Mouse (Mus musculus): Measurements from ENCODE around the gene Gpr183.

The Gpr183 gene

DNA sequence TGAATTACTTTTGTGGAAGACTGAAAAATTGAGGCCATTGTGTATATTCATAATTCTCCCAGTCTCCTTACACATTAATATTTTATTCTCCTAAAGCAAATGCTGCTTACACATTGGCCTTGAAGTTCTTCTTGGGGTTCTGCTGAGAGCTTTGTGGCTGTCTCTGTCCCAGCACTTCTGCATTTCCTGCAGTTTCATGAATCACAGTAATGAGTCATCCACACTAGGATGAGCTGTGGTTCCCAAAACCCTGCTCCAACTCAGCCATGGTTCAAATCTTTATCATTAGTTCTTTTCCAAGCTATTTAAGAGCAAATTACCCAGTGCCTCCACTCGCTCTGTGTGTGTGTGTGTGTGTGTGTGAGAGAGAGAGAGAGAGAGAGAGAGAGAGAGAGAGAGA, 22.3 kb upstream of the Gpr183 start:
- no peak for DNase-seq

DNA sequence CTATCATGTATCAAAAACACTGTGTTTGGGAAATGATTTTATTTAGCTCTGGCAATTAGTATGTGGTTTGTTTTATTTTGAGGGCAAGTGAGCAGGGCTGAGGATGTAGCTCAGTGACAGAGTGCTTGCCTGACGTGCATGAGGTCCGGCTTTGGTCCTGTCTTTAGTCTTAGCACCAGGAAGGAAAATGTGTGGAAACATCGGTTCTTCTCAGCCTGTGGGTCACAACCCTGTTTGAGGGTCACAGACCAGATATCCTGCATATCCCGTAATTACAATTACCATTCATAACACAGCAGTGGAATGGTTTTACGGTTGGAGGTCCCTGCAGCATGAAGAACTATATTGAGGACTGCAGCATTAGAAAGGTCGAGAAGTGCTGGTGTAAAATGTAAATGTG, 21.0 kb upstream of the Gpr183 start:
- no peak for DNase-seq

DNA sequence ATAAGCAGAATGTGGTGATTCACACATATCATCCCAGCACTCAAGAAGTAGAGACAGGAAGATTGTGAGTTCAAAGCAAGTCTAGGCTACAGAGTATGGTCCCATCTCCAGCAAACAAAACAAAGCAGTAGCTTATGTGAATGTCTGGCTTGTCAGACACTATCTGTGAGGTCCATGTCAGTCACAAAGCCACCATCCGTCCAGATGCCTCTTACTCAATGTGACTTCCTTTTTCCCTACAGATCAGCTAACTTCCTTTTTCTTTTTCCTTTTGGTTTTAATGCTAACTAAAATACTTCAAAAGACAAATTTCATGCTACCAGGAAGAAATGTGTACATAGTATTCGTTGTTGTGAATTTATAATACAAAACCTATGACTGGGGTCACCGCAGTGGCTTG, 20.5 kb upstream of the Gpr183 start:
- peak; percentile 53 for DNase-seq

DNA sequence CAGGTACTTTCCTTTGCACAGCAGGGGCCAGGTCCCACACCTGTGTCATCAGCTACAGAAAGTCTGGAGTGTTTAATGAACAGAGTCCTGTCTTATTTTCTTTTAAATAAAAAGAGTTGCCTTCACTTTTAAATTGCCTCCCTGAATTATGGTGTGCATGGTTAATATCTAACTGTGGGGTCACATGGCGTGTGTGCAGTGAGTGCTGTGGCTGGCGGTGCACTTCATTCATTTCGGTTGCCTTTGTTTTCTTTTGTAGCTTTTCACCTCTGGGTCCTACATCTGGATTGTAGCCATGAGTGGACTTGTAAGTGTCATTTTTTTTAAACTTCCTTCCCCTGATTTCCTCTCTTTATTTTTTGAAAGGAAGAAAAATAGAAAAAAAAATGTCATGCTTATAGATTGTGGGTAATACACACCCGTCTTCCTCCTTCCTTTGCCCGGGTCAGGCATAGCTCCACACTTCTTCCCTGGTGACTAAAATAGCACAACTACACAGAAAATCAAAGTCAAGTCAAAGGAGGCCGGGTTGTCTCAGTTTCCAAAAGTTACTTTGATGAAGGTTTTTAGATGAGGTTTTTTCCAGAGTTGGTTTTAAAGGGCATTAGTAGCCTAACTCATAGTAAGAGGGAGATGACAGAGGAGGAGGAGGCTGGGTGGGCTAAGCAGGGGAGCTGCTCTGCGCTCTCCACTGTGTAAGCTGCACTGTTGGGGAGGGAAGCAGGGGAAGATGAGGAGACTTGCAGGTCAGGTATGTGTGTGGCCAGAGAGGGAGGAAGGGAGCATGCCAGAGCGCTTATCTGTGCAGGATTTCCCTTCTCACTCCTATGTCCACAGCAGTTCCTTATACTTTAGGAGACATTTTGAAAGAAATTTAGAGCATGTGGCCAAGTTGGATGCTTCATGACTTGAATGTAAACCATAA, 18.3 kb upstream of the Gpr183 start:
- DNase-seq, result no peak

DNA sequence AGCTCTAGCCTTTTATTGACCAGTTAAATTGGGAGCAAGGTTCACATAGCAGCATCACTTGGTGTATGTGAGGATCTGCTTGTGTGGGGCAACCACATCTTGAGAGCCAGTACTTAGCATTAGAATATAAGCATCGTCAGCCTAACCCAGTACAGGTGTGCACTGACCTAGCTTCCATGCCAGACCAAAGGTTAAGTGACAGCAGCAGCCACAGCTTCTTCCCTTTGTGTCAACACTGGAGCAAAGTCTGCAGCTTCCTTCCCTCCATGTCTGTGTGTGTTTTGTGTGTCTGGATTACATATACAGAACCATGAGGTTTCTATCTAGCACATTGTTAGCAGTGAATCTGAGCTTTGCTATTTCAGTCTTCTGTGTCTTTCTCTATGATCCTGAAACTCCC, 16.5 kb upstream of the Gpr183 start:
- no peak for DNase-seq

DNA sequence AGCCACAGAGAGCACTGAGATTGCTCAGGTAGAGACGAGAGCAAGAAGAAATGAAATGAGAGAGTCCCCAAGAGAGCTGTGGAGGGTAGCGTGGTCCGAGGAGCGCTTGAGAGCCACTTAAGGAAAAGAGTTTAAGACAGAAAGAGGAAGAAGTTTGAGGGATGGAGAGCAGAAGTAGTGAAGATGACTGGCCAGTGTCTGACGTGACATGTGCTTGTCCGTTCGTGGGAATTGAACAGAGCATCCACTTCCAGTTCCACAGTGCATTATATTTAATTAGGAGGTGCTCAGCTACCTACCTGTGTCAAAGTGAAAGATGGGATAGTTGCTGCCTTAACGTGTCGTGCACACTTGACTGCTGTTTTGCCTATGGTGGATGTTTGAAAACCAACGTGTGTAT, 8.1 kb upstream of the Gpr183 start:
- no peak for DNase-seq

DNA sequence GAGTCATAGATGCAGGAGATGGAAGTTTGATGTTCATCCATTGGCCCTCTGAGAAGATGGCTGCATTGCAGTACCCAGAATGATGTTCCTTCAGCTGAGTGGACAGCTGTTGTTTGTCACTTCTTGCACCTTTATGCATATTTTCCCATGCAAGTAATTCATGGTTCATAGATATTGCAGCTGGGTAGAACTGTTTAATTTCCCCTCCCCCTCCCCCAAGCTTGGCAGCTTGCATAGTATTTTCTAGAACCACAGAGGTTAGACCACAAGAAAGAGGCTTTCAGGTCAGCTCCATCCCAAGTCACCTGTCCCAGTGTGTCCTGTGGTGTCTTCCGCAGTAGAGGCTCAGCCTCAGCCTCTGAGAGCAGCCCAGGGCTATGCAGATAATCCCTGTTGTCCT, 5.4 kb upstream of the Gpr183 start:
- no peak for DNase-seq

DNA sequence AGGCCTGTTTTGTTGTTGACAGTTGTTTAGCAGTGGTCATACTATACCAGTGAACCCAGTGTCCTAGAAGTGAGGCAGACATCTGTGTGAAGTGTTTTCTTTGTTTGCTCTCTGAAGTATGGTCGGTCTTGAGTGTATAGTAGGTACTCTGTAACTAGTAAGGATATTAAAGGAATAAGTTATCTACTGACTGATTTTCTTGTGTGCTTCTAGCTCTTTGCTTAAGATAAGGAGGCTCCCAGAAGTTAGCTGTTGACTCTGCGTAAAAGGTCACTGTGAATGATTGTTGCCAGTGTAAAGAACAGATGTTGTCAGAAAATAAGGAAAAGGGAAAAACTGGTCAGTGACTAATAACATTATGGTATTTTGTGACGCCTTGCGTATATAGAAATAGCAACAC, 2.1 kb upstream of the Gpr183 start:
- no peak for DNase-seq

DNA sequence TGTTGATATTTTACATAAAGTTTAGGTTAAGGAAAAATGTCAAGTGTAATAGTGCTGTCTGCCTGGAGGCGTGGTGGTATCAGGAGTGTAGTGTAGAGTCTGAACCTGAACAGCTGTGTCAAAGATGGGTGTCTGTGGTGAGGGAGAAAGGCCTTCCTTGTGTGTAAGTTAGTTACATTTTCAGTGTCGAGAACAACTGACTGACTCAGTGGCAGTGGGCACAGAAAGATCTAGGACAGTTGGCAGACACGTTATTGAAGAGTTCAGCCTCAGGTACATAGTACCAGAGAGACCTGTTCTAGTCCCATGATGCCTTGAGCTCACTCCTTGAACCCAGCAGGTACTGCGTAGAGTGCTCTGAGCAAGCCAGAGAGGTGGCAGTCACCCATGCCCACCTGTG, 466 bp upstream of the Gpr183 start:
- DNase-seq, result no peak

DNA sequence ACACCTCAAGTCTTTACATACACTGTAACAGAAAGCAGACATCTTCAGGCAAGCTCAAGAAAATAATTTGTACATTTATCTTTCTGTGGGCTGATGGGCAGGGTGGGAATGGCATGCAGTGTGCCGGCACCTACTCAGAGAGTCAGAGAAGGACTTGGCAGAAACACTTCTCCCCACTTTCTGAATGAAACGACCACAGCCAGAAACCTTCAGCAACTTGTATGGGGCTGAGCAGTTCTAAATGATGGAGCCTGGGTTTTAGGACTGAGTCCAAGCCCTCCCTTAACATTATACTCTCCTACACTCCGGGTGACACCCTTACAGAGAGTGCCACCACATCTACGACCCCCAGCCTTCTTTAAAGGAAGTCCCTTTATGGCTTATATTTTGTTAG, 1.1 kb downstream of the Gpr183 start:
- no peak for DNase-seq

DNA sequence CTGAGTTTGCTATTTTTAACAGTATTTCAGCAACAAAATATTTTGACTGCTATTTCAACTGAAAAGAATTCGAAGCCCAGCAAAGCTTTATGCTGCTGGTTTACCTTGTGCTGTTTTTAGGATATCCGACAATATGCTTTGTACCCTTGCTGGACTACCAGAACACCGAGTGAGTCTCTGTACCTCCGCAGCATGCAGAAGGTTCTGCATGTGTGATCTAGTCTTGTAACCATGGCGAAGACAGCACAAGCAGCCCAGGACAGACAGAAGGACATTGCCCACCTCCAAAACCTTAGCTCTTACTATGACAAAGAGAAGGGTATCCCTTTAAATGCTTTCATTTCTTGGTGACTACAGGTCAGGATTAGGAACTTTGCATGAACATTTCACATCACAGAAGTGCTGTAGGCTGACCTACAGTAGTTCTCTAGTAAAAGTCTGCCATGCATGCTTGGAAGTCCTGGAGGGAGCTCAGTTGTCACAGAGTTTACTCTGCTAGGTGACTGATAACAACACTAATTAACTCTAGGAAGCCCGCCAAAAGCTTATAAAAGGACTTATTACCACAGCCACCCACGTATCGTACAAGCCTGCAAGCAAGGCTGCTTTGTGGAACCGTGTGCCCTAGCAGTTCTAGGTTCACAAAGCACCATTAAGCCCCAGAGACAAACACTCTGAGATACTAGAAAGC, 1.6 kb downstream of the Gpr183 start:
- DNase-seq, result no peak

DNA sequence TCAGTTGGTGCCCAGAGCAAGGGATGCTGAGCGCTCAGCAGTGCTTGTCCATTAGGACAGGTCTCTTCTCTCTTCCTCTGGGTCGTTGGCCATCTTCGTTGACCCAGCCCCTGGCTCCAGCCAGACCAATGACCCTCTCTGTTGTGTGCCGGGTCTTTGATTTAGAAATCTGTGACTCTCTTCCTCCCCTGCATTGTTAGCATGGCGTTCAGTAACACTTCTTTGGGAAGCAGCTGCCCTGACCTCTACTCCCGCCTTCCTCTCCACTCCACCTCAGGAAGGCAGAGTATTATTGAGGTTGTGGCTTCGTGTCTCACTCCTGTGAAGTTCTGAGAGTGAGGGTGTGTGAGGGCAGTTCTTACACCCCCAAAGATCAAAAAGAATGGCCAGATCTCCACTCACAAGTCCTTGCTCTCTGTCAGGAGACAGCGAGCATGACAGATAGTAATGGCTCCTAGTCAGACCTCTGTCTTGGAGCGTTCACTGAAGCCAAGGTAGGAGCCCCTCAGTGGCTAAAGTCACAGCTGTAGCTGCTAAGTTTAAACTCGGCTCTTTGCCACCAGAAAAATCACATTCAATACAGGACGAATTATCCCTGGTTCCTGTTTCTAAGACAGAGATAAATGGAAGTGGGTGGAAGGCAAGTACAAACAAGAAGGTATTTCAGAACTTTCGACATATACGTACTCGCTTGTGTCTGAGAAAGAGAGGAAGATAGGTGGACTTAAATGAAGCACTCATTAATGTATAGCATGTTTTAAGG, 2.7 kb downstream of the Gpr183 start:
- no peak for DNase-seq

DNA sequence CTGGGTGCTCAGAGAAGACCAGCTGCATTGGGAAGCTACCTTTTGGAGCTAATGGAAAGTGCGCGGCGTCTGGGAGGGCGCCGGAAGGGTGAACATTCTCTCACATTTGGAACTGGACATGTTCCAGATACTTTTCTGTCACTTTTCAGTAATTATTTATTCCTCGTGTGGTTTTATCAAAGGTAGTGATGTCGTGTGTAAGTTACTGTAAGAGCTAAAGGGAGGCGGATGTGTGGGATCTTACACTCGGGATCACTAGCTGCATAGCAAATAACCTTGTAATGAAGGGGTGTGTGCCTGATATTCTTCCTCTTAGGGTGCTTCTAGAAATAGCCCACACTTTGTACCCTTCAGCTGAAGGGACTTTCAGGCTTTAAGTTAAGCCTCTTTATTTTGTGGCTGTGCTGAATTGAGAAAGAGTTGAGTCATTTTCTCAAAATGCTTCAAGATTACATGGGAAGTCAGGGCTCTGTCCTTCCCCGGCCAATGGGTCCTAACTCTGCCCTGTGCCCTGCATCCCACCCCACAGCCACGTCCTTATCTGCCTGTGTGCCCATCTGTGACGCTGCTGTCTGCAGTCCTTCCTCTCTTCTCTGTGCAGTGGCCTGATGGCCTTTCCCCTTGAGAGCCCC, 3.4 kb downstream of the Gpr183 start:
- DNase-seq, result no peak

DNA sequence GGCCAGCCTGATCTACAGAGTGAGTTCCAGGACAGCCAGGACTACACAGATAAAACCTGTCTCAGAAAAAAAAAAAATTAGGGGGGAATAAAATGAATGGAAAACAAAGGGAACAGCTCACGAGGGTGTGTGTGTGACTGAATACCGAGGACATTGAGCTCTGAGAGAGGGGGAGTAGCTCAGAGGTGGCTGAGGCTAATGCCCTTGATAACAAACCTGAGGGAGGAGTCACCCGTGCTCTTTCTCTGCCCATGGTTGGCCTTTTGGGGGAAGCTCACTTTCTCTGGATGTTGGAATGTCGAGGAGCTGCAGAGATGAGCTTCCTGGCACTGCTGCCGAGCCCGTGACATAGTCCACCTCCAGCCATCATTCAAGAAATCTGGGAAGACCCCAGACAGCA, 4.0 kb downstream of the Gpr183 start:
- no peak for DNase-seq

DNA sequence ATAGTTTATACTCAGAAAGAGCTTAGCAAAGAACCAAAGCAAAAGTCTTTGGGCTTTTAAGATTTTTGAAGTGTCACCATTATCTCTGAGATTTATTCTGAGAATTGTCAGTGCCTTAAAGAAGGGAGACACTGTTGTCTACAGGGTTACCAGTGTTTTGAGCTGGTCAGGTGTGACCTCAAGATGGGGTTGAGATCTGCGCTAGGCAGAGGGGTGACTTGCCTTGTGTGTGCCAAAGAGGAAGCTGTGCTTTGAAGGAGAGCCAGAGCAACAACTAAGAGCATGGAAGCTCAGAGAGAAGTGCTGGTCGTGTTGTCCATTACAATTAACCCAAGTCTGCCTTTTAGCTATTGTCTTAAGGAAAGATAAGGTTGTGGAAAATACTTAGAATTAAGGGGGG, 4.5 kb downstream of the Gpr183 start:
- DNase-seq, result no peak

DNA sequence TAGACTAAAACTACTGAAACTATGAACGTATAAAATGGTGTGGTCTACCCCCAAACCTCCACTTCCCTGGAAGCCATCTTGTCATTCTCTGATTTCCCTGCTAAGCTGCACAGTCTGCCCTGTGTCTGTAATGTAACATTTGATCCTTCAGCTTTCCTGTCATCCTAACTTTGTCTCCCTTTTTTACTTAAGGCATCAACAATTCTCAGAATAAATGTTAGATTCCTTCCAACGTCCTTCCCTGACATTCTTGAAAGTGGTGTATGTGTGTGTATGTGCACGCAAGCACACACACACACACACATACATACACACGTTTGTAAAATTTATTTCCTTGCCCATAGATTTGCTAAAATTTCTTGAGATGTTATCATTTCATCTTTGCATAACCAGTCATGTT, 5.0 kb downstream of the Gpr183 start:
- no peak for DNase-seq

DNA sequence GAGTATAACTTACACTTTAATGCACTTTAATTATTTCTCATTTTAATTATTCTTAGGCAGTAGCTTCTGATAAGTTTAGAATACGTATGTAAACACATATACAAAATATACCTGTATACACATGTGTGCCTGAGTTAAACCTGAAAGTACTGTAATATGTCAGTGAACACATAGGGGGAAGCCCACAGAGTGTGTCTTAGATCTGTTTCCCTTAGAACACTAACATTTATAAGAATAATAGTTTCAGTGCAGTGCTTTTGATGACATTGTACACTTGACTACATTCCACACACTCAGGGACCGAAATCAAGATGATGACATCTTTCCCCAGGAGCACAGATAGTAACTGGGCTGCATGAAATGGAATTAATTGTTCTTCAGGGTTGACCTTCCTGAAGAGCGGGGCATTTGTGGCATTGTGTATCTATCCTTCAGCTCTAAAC, 5.4 kb downstream of the Gpr183 start:
- no peak for DNase-seq

DNA sequence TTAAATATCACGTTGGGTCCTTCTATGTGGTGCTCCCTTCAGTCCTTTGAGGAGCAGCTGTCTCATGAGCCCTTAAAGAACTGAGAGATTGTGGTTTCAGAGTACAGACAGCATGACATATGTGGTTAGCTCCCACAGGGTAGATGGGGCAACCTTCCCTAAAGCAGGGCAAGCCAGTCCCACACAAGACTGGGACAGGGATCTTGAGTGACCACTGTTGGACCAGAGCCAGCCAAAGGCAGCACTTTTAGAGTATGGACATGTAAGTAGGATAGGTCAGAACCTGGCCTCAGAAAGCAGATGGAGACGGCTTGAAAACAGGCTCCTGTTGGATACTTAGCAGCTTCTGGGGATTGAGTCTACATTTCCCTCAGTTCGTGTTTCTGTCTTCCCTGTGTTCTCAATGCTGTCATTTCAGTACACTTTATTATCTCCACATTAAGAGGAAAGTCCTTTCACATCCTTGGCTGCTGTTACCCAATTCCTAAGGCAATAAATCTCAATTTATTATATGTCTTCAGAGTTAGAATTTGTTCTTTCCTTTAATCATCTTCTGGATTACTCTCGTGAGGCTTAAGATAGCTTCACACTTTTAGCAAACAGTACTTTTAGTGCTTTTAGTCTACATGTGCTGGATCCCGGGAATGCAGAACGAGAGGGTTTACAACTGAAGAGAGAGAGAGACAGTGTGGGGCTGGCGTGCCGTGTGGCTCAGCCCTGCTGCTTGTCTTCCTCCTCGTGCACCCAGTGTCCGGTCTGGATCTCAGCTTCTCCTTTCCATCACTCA, 6.1 kb downstream of the Gpr183 start:
- no peak for DNase-seq

DNA sequence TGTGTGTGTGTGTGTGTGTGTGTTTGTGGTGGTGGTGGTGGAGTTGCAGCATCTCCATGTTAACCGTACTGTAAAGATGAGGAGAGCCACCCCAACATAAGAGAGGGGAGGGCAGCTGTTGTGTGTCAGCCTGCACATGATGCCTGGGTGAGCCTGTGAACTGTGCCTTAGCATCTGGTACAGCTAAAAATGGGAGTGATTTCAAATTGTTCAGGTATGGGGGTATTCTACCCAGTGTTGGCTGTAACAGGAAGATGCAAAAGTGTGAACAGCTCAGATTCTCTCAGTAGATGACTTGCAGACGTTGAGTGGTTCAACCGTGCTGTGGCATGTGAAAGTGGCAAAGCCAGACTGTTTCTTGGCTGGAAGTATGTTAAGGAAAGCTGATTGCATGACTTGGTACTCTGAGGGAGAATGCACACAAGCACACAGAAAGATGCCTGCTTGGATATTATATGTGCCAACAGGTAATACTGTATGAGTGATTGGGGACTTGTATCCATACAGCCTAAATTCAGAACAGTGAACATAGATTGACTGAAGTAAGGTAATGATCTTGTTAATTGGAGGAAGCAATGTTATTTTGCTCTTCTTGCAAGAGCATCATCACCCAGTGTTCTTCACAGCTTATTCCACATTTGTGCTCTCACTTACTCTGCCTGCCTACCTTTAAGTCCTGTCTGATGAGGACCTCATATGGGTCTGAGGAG, 6.8 kb downstream of the Gpr183 start:
- DNase-seq, result no peak

DNA sequence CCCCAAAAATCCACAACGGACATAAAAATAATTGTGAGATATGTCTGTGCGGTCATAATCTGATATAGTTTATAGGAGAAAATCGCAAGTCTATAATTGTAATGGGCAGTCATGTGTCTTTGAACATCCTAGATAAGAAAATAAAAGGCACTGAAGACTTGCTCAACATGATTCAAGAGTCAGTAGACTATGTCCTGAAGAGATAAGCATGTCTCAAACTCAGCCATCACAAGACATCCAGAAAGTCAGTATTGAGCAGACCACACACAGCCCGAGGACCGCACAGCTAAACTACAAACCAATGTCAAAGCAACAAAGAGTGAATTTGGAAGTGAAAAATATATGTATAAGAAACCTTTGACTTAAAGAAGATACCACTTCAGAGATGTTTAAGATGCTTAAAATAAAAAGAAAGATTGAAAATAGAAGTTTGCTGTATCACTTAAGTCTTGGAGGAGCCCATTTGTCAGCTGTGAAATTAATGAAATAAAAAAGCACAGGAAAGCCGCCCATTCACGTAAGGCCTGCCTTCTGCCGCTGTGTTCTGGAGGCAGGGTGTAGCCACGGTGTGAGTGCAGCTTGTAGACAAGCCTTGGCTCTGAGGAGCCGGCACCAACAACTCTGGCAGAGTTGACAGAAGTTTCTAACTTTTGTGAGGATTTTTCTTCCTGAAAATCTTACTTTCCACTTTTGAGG, 7.7 kb downstream of the Gpr183 start:
- DNase-seq, result no peak

DNA sequence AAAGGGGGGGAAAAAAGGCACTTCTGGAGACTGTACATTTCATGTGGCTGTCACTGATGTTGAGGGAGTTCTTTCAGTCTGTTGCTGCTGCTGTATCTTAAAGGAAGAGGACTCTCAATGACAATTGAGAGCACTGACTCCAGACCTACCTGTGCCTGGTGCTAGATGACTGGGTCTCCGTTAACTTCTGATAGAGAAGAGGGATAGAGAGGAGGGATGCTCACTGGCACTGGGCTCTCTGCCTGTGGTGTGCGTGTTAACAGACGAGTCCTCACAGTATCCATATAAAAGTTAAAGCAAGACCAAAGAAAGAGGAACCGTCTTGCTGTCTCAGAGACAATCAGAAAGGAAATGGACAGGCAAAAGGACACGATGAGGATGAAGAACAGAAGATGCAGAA, 8.7 kb downstream of the Gpr183 start:
- DNase-seq, result no peak

All from layer of hippocampus, adult 9-11 months (tissue).